Mouse (Mus musculus) liver, embryonic 18 days (tissue): ENCODE data around the gene Mdn1. TPM values are rescaled to one million over a fixed set of nuclear protein-coding genes. Genes with fewer than 3 reads are reported as not detected.

Experiments
- polyA plus RNA-seq: library from polyadenylated mRNA; depleted of rRNA; stranded (reverse); fragments of >200 nt; gene quantifications from 2 replicates; pipeline ENCODE4 v1.2.3, GENCODE M21; 2012; rRNA removed

The Mdn1 gene
- polyA plus RNA-seq, result 6.3 and 7.1 TPM in 2 replicates

DNA sequence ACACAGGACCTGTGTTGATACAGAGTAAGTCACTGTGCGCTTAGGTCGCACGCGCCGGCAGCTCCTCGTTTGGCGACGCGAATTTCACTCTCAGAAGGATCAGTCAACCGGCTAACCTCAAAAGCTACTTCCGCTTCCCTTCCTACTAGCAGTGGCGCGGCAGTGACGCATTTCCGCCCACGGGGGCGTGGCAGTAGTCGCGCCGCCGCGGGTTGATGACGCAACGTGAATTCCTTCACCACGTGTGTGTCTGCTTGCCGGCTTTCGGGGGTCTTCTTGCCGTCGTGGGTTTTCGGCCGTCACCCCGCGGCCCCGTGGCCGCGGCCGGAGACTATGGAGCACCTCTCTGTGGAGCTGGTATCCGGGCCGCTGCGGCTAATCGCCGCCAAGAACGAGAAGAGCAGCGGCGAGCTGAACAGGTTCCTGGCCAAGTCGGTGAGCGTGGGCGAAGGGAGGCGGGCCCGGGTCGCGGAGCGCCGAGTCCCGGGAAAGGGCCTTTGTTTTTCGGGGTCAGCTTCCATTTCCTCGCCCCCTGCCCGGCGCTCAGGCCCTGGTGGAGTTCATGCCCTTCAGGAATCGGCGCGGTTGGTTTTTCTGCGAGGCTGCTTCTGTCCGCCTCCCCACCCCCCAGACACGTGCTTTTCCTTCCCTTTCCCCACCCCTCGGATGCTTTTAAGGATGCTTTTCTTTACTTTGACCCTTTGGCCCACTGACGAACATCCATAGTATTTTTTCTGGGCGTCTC, at the start of gene Mdn1:
Mdn1 (plus strand) TSS at position 202 of the 745 bp plus-strand sequence.

DNA sequence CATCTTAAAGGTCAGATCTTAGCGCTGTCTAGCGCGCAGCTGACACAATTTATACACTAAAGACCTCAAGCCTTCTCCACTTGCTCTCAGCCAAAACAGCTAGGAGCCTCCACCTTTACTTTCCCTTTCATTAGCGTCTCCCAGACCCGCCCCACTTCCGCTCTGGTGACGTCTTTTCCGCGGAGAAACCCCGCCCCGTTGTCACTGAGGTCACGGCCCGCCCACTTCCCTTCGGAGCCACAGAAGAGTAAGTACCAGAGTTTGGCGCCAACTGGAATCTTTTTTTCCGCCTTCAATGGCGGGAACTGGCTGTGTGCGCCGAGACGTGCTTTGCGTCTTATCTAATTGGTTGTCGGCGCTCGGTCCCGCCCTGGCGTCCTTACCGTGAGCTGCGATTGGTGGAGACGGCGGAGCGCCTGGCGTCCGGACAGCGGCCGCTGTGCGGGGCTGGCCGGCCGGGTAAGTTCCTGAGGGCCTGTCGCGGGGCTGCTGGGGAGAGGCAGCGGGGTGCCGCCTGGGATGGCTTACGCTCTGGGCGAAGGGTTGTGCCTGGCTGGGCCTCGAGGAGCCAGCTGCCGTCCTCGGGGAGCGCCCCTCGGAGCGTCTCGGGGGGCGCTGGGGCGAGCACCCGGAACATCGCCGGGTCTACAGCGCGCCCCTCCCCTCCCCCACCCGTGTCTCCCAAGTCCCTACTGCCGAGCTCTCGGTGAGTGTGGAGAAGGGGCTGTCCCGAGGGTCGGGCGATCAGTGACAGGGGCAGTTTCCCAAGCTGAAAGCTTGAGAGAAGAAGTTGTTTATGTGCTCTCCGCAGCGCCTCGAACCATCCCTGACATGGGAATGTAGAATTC, 41.7 kb upstream of the Mdn1 start, which contains the start of gene Casp8ap2:
Casp8ap2 (plus strand) TSS at position 418 of the 848 bp plus-strand sequence.

DNA sequence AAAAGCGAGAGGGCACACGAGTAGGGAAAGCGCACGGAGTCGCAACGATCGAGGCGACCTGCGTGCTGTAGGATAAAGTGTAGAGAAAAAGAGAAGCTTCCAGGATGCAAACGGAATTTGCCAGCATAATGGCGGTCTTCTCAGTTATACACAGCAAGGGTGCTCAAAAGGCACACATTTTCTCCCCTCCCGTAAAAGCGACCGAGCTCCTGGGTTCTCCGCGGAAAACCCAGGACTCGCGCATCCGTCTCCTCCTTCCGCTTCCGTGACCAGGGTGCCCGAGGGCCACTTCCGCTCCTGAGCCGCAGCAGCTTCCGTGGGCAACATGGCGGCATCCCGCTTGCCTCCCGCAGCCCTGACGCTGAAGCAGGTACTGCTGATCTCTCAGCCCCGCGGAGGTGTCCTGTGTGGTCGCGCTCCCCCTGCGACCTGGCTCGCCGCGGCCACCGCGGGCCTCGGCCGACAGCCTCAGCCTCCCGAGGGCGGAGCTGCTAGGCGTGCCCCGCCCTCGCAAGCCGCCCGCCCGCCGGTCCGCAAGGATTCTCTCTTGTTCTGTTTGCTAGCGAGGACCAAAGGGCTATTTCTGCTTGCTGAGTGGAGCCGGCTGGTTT, 143.2 kb downstream of the Mdn1 start, which contains the start of gene Lyrm2:
Lyrm2 (plus strand) TSS at position 288 of the 611 bp plus-strand sequence.

Other genes with a start within 250 kb of the Mdn1 start
- gene Gja10, start 54.4 kb upstream of the Mdn1 start, polyA plus RNA-seq, result 0.02 and 0.17 TPM in 2 replicates
- gene Casp8ap2, start 41.7 kb upstream of the Mdn1 start, polyA plus RNA-seq, result 2.9 and 3.5 TPM in 2 replicates
- 28.3 and 30.6 TPM in 2 replicates for gene Lyrm2, start 143.1 kb downstream of the Mdn1 start, polyA plus RNA-seq